Mouse (Mus musculus) bone marrow, adult 2 months (tissue): ENCODE results near the gene P2ry12. TPM values are rescaled to one million over a fixed set of nuclear protein-coding genes. Genes with fewer than 3 reads are reported as not detected.

ENCODE experiments used
- H3K27ac ChIP-seq: fragments of 200-500 bp; 2 replicates; pipeline ENCODE4 v1.5.1; 2012; ENCODE audit warnings: low read depth, mild to moderate bottlenecking, control low read depth, inconsistent platforms, low read length; ENCODE audit not compliant: control insufficient read depth, poor library complexity, insufficient read depth
- H3K4me1 ChIP-seq: fragments of 200-500 bp; 2 replicates; pipeline ENCODE4 v1.6.1; 2011; ENCODE audit warnings: low read length; ENCODE audit not compliant: control insufficient read depth, insufficient read depth
- H3K4me3 ChIP-seq: fragments of 200-500 bp; replicated peaks from 2 replicates; pipeline ENCODE3; 2011; ENCODE audit warnings: mild to moderate bottlenecking, low read depth, low read length, control low read depth; ENCODE audit not compliant: control insufficient read depth
- CTCF ChIP-seq: fragments of 200-500 bp; IDR thresholded peaks from 2 replicates; pipeline ENCODE4 v1.5.1; 2011; ENCODE audit warnings: low read length, control low read depth; ENCODE audit not compliant: control insufficient read depth, insufficient read depth
- POLR2A ChIP-seq: fragments of 200-500 bp; IDR thresholded peaks from 2 replicates; pipeline ENCODE4 v1.6.1; 2011; ENCODE audit warnings: low read depth, mild to moderate bottlenecking, control low read depth, low read length, borderline replicate concordance; ENCODE audit not compliant: control insufficient read depth
- whole genome bisulfite sequencing: fragments of 180-500 bp; shearing (Covaris S2); methylation state at CpG from one replicate; pipeline ENCODE4 v1.1.7; 2018; 5-methylcytosine and 5-hydroxymethylcytosine counted together
- polyA plus RNA-seq: library from polyadenylated mRNA; stranded (reverse); fragments of >200 nt; gene quantifications from 2 replicates; pipeline ENCODE4 v1.2.4, GENCODE M21; 2011; ENCODE audit warnings: low replicate concordance; ENCODE audit not compliant: missing spikeins, insufficient read depth, insufficient read length

Gene P2ry12
- polyA plus RNA-seq, 1 experiment: 6.3 TPM

GRCm38 (mm10) chr3:59278620-59279019, 15.9 kb upstream of the P2ry12 start:
- Histone ChIP-seq H3K4me1 (no peaks in the 10 kb centered on the region), H3K27ac (no peak overlapping the region), H3K4me3 (no peak overlapping the region)
- TF ChIP-seq POLR2A (no peak), CTCF (no peak)

- WGBS: 81% methylated on average over 3 of the region's 3 CpGs
- no peak for TF ChIP-seq POLR2A
- TF ChIP-seq CTCF: no peak
- no peaks in the 10 kb centered on the region for H3K4me1 ChIP-seq
- no peak overlapping the region for H3K27ac ChIP-seq
- no peak overlapping the region for H3K4me3 ChIP-seq
These were observed 15.5 kb upstream of the P2ry12 start for GRCm38 (mm10) chr3:59278254-59278533.

GRCm38 (mm10) chr3:59277502-59278253, 15.0 kb upstream of the P2ry12 start:
- Histone ChIP-seq H3K4me3 (no peak overlapping the region), H3K27ac (no peak overlapping the region), H3K4me1 (no peaks in the 10 kb centered on the region)
- 83% methylated on average over 3 of the region's 3 CpGs for WGBS
- no peak for TF ChIP-seq POLR2A
- TF ChIP-seq CTCF: no peak

GRCm38 (mm10) chr3:59270811-59271210, 8.1 kb upstream of the P2ry12 start:
- no peaks in the 10 kb centered on the region for H3K4me1 ChIP-seq
- 79% methylated on average over 6 of the region's 6 CpGs for WGBS
- no peak overlapping the region for H3K27ac ChIP-seq
- H3K4me3 ChIP-seq: no peak overlapping the region
- no peak for TF ChIP-seq CTCF
- TF ChIP-seq POLR2A: no peak

- TF ChIP-seq POLR2A (no peak), CTCF (no peak)
- 43% methylated on average over 3 of the region's 3 CpGs for WGBS
- Histone ChIP-seq H3K4me3 (no peak overlapping the region), H3K27ac (peak overlapping the region; percentile 5; the same call in 1 of the 2 replicates), H3K4me1 (peaks cover 9% of the 10 kb centered on the region)
These were observed 1.3 kb upstream of the P2ry12 start for GRCm38 (mm10) chr3:59263988-59264387.

GRCm38 (mm10) chr3:59263417-59263816, 746 bp upstream of the P2ry12 start:
- H3K27ac ChIP-seq: peak overlapping the region; percentile 5; the same call in 1 of the 2 replicates
- TF ChIP-seq POLR2A (no peak), CTCF (no peak)
- peaks cover 9% of the 10 kb centered on the region for H3K4me1 ChIP-seq
- WGBS: 81% methylated on average over 2 of the region's 2 CpGs
- H3K4me3 ChIP-seq: no peak overlapping the region

GRCm38 (mm10) chr3:59261709-59262472, 780 bp downstream of the P2ry12 start:
- WGBS: 54% methylated on average over 9 of the region's 9 CpGs
- Histone ChIP-seq H3K4me1 (peaks cover 9% of the 10 kb centered on the region), H3K4me3 (no peak overlapping the region), H3K27ac (no peak overlapping the region)
- TF ChIP-seq CTCF (no peak), POLR2A (no peak)

GRCm38 (mm10) chr3:59260745-59261144, 1.9 kb downstream of the P2ry12 start:
- Histone ChIP-seq H3K4me1 (peaks cover 9% of the 10 kb centered on the region), H3K4me3 (no peak overlapping the region), H3K27ac (peak overlapping the region; percentile 70; the same call in 1 of the 2 replicates)
- TF ChIP-seq POLR2A (no peak), CTCF (no peak)
- WGBS: 8% methylated on average over 5 of the region's 5 CpGs
